Mouse (Mus musculus) forebrain, postnatal 0 days (tissue): ENCODE data around the gene Gm49336. TPM values are rescaled to one million over a fixed set of nuclear protein-coding genes. Genes with fewer than 3 reads are reported as not detected.
A peak's percentile ranks its signal among the peaks of the same experiment; 100 is the strongest.

Source experiments
- ATAC-seq: fragments of 200-750 bp; cut with Nextera tagmentation; 2 replicates; pipeline ENCODE4 v1.8.0; 2017; ENCODE audit warnings: mild to moderate bottlenecking, moderate library complexity
- DNase-seq: peaks from one replicate; pipeline ENCODE4 v3.0.0-alpha.2; 2015
- H3K27ac ChIP-seq: fragments of 300-500 bp; sonication (generic); 2 replicates; pipeline ENCODE4 v1.5.1; 2014; ENCODE audit warnings: low read depth, mild to moderate bottlenecking, antibody characterized with exemption, low read length, moderate library complexity, mixed read lengths
- H3K27me3 ChIP-seq: fragments of 300-500 bp; sonication (generic); 2 replicates; pipeline ENCODE4 v1.6.1; 2014; ENCODE audit warnings: mild to moderate bottlenecking, low read length, mixed read lengths; ENCODE audit not compliant: insufficient read depth
- H3K36me3 ChIP-seq: fragments of 300-500 bp; sonication (generic); 2 replicates; pipeline ENCODE4 v1.6.1; 2014; ENCODE audit warnings: mild to moderate bottlenecking, moderate library complexity; ENCODE audit not compliant: insufficient read depth
- H3K4me1 ChIP-seq: fragments of 300-500 bp; sonication (generic); 2 replicates; pipeline ENCODE4 v1.6.1; 2014; ENCODE audit warnings: antibody characterized with exemption; ENCODE audit not compliant: insufficient read depth
- H3K4me2 ChIP-seq: fragments of 300-500 bp; sonication (generic); 2 replicates; pipeline ENCODE4 v1.6.1; 2014; ENCODE audit warnings: low read depth, mild to moderate bottlenecking, moderate library complexity
- H3K4me3 ChIP-seq: fragments of 300-500 bp; sonication (generic); 2 replicates; pipeline ENCODE4 v1.5.1; 2014; ENCODE audit warnings: low read depth, low read length, mixed read lengths
- H3K9ac ChIP-seq: fragments of 300-500 bp; sonication (generic); 2 replicates; pipeline ENCODE4 v1.6.1; 2014; ENCODE audit warnings: mild to moderate bottlenecking
- H3K9me3 ChIP-seq: fragments of 300-500 bp; sonication (generic); 2 replicates; pipeline ENCODE4 v1.6.1; 2016; ENCODE audit warnings: low read length
- CTCF ChIP-seq: sonication (generic); IDR thresholded peaks from 2 replicates; pipeline ENCODE4 v1.5.1; 2016; ENCODE audit warnings: antibody characterized with exemption, control low read depth, low read depth
- WGBS: fragments of 180-500 bp; shearing (Covaris S2); extraction: QIAGEN DNeasy Blood & Tissue Kit; methylation state at CpG from one replicate; pipeline ENCODE4 v1.1.7; 2014; 5-methylcytosine and 5-hydroxymethylcytosine counted together
- microRNA counts: library from miRNA; unstranded; fragments of <30 nt; microRNA quantifications from one replicate; lab custom pipeline; 2015
- microRNA-seq, 2 experiments: library from miRNA; unstranded; fragments of <30 nt; microRNA quantifications; one replicate each; pipeline ENCODE4; 2016
- polyA plus RNA-seq: library from polyadenylated mRNA; unstranded; fragments of >200 nt; fragmentation: Nextera tagmentation; extraction: Ambion mirVana; gene quantifications from 2 replicates; pipeline ENCODE4 v1.2.1, GENCODE M21; 2015
- total RNA-seq: library from RNA; depleted of rRNA; stranded (reverse); fragments of >200 nt; gene quantifications from 2 replicates; pipeline ENCODE4 v1.2.3, GENCODE M21; 2014; rRNA removed

Gm49336 gene
- total and polyA plus RNA-seq, 2 experiments from 2014 or later = 35.7 to 138 TPM

GRCm38 (mm10) chr14:60177614-60178570 lies 73.4 kb downstream of the Gm49336 start:
- Histone ChIP-seq H3K27me3 (no peaks in the 10 kb centered on the region), H3K27ac (peak overlapping the region; percentile 87), H3K4me3 (peak overlapping the region; percentile 61), H3K4me1 (peaks cover 7% of the 10 kb centered on the region; the same call in 1 of the 2 replicates), H3K4me2 (peak overlapping the region; percentile 86), H3K36me3 (0 out of 2 replicates have a peak, but pooled peaks cover 4% of the 10 kb centered on the region), H3K9ac (peak overlapping the region; percentile 85), H3K9me3 (no peaks in the 10 kb centered on the region)
- DNase-seq = peak; percentile 57
- peak; percentile 54 for ATAC-seq
- WGBS = 19% methylated on average over 32 of the region's 37 CpGs
- no peak for TF ChIP-seq CTCF

DNA sequence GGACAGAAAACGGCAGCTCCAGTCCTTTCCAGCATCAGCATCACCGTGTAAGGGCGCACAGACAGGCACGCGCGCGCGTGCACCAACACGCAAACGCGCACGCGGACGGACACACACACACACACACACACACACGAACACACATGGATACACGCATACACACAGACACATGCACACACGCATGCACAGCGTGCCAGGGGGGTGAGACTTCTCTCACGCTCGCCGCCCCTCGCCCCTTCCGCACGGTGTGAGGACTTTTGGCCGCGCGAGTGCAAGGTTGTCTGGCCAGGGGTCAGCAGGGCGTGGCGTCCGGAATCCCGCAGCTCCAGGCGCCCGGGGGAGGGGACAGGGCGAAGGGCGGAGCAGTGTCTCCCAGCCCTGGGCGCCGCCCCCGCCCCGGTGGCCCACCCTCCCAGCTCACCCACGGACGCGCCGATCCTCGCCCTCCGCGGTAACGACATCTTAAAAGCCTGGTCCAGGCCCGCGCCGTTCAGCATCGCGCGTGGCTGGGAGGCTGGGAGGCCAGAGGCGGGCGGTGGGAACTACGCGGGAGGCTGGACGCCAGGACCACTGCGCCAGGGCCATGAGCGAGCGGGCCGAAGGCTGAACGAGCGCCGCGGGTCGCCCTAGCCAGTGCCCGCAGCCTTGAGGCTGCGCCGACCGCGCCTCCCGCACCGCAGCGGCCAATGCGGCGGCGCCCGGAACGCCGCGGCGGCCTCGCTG lies 74.3 kb downstream of the Gm49336 start:
- H3K9me3 ChIP-seq = no peaks in the 10 kb centered on the region
- peak overlapping the region; percentile 87 for H3K27ac ChIP-seq
- peaks cover 7% of the 10 kb centered on the region; the same call in 1 of the 2 replicates for H3K4me1 ChIP-seq
- no peaks in the 10 kb centered on the region for H3K27me3 ChIP-seq
- peak; percentile 86 for ATAC-seq
- DNase-seq = peak; percentile 88
- peak overlapping the region; percentile 61 for H3K4me3 ChIP-seq
- H3K4me2 ChIP-seq = peak overlapping the region; percentile 86
- H3K9ac ChIP-seq = peak overlapping the region; percentile 85
- 3% methylated on average over 72 of the region's 84 CpGs for WGBS
- 0 out of 2 replicates have a peak, but pooled peaks cover 4% of the 10 kb centered on the region for H3K36me3 ChIP-seq
- no peak for TF ChIP-seq CTCF

GRCm38 (mm10) chr14:60176469-60176890 lies 74.8 kb downstream of the Gm49336 start:
- H3K27ac ChIP-seq = peak overlapping the region; percentile 87; the same call in 1 of the 2 replicates
- 30% methylated on average over 9 of the region's 9 CpGs for WGBS
- peak overlapping the region; percentile 85 for H3K9ac ChIP-seq
- peak overlapping the region; percentile 61 for H3K4me3 ChIP-seq
- no peaks in the 10 kb centered on the region for H3K27me3 ChIP-seq
- H3K9me3 ChIP-seq = no peaks in the 10 kb centered on the region
- ATAC-seq = no peak; the same call in 1 of the 2 replicates
- no peak for TF ChIP-seq CTCF
- peak overlapping the region; percentile 86 for H3K4me2 ChIP-seq
- no peak for DNase-seq
- peaks cover 7% of the 10 kb centered on the region; the same call in 1 of the 2 replicates for H3K4me1 ChIP-seq
- 0 out of 2 replicates have a peak, but pooled peaks cover 4% of the 10 kb centered on the region for H3K36me3 ChIP-seq

- Histone ChIP-seq H3K27me3 (no peaks in the 10 kb centered on the region), H3K9ac (no peak overlapping the region), H3K4me1 (no peaks in the 10 kb centered on the region), H3K4me2 (no peak overlapping the region), H3K4me3 (no peak overlapping the region), H3K27ac (no peak overlapping the region), H3K36me3 (no peaks in the 10 kb centered on the region), H3K9me3 (no peaks in the 10 kb centered on the region)
- no peak for DNase-seq
- WGBS = 54% methylated on average over 12 of the region's 12 CpGs
- no peak for TF ChIP-seq CTCF
- ATAC-seq = no peak
Observed at GRCm38 (mm10) chr14:60172286-60173055, 78.8 kb downstream of the Gm49336 start.

DNA sequence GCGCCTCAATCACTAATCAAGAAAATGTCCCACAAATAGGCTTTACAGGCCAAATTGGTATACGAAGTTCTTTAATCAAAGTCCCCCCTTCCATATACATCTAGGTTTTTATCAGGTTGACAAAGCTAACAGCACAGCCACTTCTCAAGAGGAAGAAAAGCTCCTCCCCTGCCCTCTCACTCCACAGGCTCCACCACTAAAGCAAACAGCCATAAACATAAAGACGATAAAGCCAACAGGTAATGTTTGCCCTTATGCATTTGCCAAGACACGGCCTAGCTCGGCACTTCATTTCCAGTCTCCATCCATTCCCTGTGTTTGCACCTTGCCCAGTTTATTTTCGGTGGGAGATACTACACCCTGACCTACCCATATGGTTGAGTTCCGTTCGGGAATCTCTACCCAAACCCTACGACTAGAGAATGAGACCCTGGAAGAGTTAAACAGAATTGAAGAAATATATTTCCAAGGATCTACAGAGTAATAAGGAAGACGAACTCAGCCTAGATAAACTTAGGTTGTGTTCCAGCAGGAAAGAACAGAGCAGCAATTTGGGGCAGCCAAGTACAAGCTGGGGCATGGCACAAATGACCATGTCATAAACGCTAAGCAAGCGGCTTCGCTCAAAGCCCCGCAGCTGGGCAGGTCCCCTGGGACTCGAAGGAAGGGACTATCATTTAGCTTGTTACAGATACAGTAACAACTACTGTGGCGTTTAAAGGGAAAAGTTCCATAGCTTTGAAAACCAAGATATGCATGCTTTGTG lies 80.3 kb downstream of the Gm49336 start:
- no peaks in the 10 kb centered on the region for H3K9me3 ChIP-seq
- ATAC-seq (no peak), DNase-seq (no peak)
- no peak for TF ChIP-seq CTCF
- no peak overlapping the region for H3K9ac ChIP-seq
- no peak overlapping the region for H3K27ac ChIP-seq
- no peaks in the 10 kb centered on the region for H3K27me3 ChIP-seq
- no peak overlapping the region for H3K4me2 ChIP-seq
- H3K4me1 ChIP-seq = no peaks in the 10 kb centered on the region
- no peak overlapping the region for H3K4me3 ChIP-seq
- WGBS = 85% methylated on average over 16 of the region's 16 CpGs
- H3K36me3 ChIP-seq = no peaks in the 10 kb centered on the region

- TF ChIP-seq CTCF = no peak
- WGBS = 89% methylated on average over 3 of the region's 3 CpGs
- Histone ChIP-seq H3K9me3 (no peaks in the 10 kb centered on the region), H3K36me3 (no peaks in the 10 kb centered on the region), H3K4me2 (no peak overlapping the region), H3K4me1 (no peaks in the 10 kb centered on the region), H3K27me3 (no peaks in the 10 kb centered on the region), H3K9ac (no peak overlapping the region), H3K27ac (no peak overlapping the region), H3K4me3 (no peak overlapping the region)
- no peak for ATAC-seq
- DNase-seq = no peak
Observed at GRCm38 (mm10) chr14:60163367-60163766, 87.9 kb downstream of the Gm49336 start.

MicroRNAs within 50 kb of the gene (microRNA counts, 519-probe panel; counts per million panel counts)
- microRNA mmu-miR-719 (lab: Ali Mortazavi, UCI) = not detected

Small RNA genes within 50 kb of the gene (microRNA-seq; reads per million reads assigned to microRNA genes)
- 0 reads per million in 2 experiments for gene Mir719

Other genes with a start within 250 kb of the Gm49336 start
- 33.6 and 41.9 TPM in 2 replicates for gene Atp8a2, start 54.3 kb downstream of the Gm49336 start, total RNA-seq
- 18.3 and 38.0 TPM in 2 replicates for gene Atp8a2, start 54.3 kb downstream of the Gm49336 start, polyA plus RNA-seq
- gene Nupl1, start 76 bp downstream of the Gm49336 start, total RNA-seq = 0.23 TPM in 1 of 2 replicates, not detected in the other
- gene Nupl1, start 76 bp downstream of the Gm49336 start, polyA plus RNA-seq = not detected in 2 replicates
- gene Mtmr6, start 13.7 kb upstream of the Gm49336 start, total RNA-seq = 53.5 and 61.0 TPM in 2 replicates
- gene Mtmr6, start 13.7 kb upstream of the Gm49336 start, polyA plus RNA-seq = 56.6 and 64.2 TPM in 2 replicates
- 31.6 and 42.2 TPM in 2 replicates for gene Amer2, start 121.8 kb upstream of the Gm49336 start, total RNA-seq
- gene Amer2, start 121.8 kb upstream of the Gm49336 start, polyA plus RNA-seq = 14.4 and 28.7 TPM in 2 replicates